Mouse (Mus musculus) c-Kit-negative CD71-positive TER-119-positive erythroid progenitor cells, embryonic 14.5 days (primary cell): Measurements from ENCODE around the gene AC141477.1.

Experiments used
- DNase-seq: peaks from one replicate; pipeline ENCODE4 v3.0.0-alpha.2; 2013; ENCODE audit warnings: low read depth, low spot score

AC141477.1 gene

GRCm38 (mm10) chr10:76416811-76417210 lies 23.4 kb downstream of the AC141477.1 start:
- DNase-seq, result no peak

- no peak for DNase-seq
Measured at GRCm38 (mm10) chr10:76408520-76408919, 31.7 kb downstream of the AC141477.1 start.

- DNase-seq, result no peak
Measured at GRCm38 (mm10) chr10:76392596-76392995, 47.6 kb downstream of the AC141477.1 start.

- peak; percentile 19 for DNase-seq
Measured at GRCm38 (mm10) chr10:76391786-76392185, 48.5 kb downstream of the AC141477.1 start.

- DNase-seq, result no peak
Measured at GRCm38 (mm10) chr10:76391166-76391565, 49.1 kb downstream of the AC141477.1 start.
